Mouse (Mus musculus) intestine, postnatal 0 days (tissue): ENCODE results near the gene Prrt1. TPM values are rescaled to one million over a fixed set of nuclear protein-coding genes. Genes with fewer than 3 reads are reported as not detected.
A peak's percentile ranks its signal among the peaks of the same experiment; 100 is the strongest.

Experiments used
- ATAC-seq: fragments of 200-750 bp; cut with Nextera tagmentation; 2 replicates; pipeline ENCODE4 v1.8.0; 2017; ENCODE audit warnings: mild to moderate bottlenecking, moderate TSS enrichment, moderate library complexity
- H3K27ac ChIP-seq: fragments of 300-500 bp; sonication (generic); 2 replicates; pipeline ENCODE4 v1.5.1; 2014; ENCODE audit warnings: mild to moderate bottlenecking, low read depth, low read length, moderate library complexity
- H3K27me3 ChIP-seq: fragments of 300-500 bp; sonication (generic); replicated peaks from 2 replicates; pipeline ENCODE4 v1.6.1; 2014; ENCODE audit warnings: low read length, mixed read lengths; ENCODE audit not compliant: control insufficient read depth, insufficient read depth
- H3K36me3 ChIP-seq: fragments of 300-500 bp; sonication (generic); 2 replicates; pipeline ENCODE4 v1.6.1; 2014; ENCODE audit warnings: mild to moderate bottlenecking, moderate library complexity; ENCODE audit not compliant: control insufficient read depth, insufficient read depth
- H3K4me1 ChIP-seq: fragments of 300-500 bp; sonication (generic); replicated peaks from 2 replicates; pipeline ENCODE4 v1.6.1; 2014; ENCODE audit warnings: antibody characterized with exemption, low read length, mixed read lengths; ENCODE audit not compliant: control insufficient read depth, insufficient read depth
- H3K4me2 ChIP-seq: fragments of 300-500 bp; sonication (generic); replicated peaks from 2 replicates; pipeline ENCODE4 v1.6.1; 2014; ENCODE audit warnings: low read depth, mild to moderate bottlenecking, moderate library complexity
- H3K4me3 ChIP-seq: fragments of 300-500 bp; sonication (generic); 2 replicates; pipeline ENCODE4 v1.5.1; 2014; ENCODE audit warnings: low read depth, low read length
- H3K9ac ChIP-seq: fragments of 300-500 bp; sonication (generic); 2 replicates; pipeline ENCODE4 v1.6.1; 2014; ENCODE audit warnings: mild to moderate bottlenecking, low read depth, low read length
- H3K9me3 ChIP-seq: fragments of 300-500 bp; sonication (generic); 2 replicates; pipeline ENCODE4 v1.6.1; 2016; ENCODE audit warnings: mixed run types; ENCODE audit not compliant: control insufficient read depth
- CTCF ChIP-seq: sonication (generic); IDR thresholded peaks from 2 replicates; pipeline ENCODE4 v1.5.1; 2016; ENCODE audit warnings: low read depth, mild to moderate bottlenecking, control low read depth, antibody characterized with exemption, moderate library complexity
- WGBS: fragments of 180-500 bp; shearing (Covaris S2); extraction: QIAGEN DNeasy Blood & Tissue Kit; methylation state at CpG from one replicate; pipeline ENCODE4 v1.1.7; 2014; 5-methylcytosine and 5-hydroxymethylcytosine counted together
- polyA plus RNA-seq: library from polyadenylated mRNA; unstranded; fragments of >200 nt; fragmentation: Nextera tagmentation; extraction: Ambion mirVana; gene quantifications from 2 replicates; pipeline ENCODE4 v1.2.1, GENCODE M21; 2015

The Prrt1 gene
- polyA plus RNA-seq, 1 experiment from 2014 or later = 0.47 TPM

DNA sequence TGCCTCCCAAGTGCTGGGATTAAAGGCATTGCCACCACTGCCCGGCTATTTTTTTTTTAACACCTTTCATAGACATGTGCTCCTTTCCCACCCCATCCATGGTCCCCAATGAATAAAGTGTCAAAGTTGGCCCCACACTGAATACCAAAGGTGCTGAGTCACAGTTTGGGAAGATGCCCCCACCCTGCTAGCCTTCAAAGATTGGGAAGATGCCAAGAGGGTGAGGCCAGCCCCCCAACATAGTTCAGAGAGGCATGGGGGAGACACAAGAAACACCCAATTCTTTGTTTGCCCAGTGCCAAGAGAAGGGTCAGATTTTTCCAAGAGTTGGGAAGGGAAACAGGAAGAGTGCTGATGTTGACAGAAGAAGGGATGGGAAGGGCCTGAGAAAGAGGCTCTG, 33.1 kb downstream of the Prrt1 start:
- Histone ChIP-seq H3K4me1 (peaks cover 5% of the 10 kb centered on the region), H3K9me3 (no peaks in the 10 kb centered on the region), H3K27ac (no peak overlapping the region), H3K9ac (no peak overlapping the region), H3K27me3 (peaks cover 7% of the 10 kb centered on the region; the same call in 1 of the 2 replicates), H3K4me3 (no peak overlapping the region), H3K36me3 (no peaks in the 10 kb centered on the region), H3K4me2 (no peak overlapping the region)
- no peak for TF ChIP-seq CTCF
- no peak for ATAC-seq
- WGBS = 93% methylated on average over 1 of the region's 1 CpGs

DNA sequence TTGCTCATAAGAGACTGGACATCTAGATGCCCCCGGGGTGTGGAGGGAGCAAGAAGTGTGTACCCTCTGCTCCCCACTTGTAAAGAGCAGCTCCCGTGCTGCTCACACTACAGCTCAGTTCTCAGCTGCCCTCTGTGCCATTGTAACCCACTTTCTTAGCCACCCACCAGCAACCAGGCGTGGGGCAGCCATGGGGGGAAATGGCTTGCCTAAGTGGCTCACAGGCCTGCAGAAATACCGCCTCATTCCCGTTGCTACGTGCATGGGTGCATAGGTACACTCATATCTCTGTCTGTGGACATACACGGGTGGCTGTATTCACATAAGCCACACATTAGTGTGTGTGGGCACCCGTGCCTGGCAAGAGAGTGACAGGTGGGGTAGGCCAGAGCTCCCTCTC, 33.6 kb downstream of the Prrt1 start:
- Histone ChIP-seq H3K27ac (no peak overlapping the region), H3K9ac (no peak overlapping the region), H3K4me1 (peaks cover 5% of the 10 kb centered on the region), H3K9me3 (no peaks in the 10 kb centered on the region), H3K4me3 (no peak overlapping the region), H3K4me2 (no peak overlapping the region), H3K27me3 (peaks cover 7% of the 10 kb centered on the region; the same call in 1 of the 2 replicates), H3K36me3 (no peaks in the 10 kb centered on the region)
- ATAC-seq = no peak
- 87% methylated on average over 8 of the region's 8 CpGs for WGBS
- TF ChIP-seq CTCF = no peak

DNA sequence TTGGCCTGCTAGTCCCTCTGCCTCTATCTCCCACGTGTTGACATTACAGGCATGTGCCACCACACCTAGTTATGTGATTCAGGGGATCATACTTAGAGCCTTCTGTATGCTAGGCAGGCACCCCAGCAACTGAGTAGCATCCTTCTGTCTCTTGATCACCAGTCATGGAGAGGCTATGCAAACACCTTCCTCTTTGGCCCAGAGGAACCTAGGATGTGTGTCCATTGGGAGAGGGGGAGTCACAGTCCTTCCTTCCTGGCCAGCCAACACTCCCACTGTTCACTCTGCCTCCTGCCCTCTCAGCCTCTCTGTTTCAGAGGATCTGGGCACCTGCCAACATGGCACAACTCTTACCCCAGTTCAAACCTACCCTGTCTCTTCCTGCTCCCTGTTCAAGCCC, 34.2 kb downstream of the Prrt1 start:
- no peak for TF ChIP-seq CTCF
- Histone ChIP-seq H3K27ac (no peak overlapping the region), H3K4me3 (no peak overlapping the region), H3K9ac (no peak overlapping the region), H3K9me3 (no peaks in the 10 kb centered on the region), H3K27me3 (peaks cover 7% of the 10 kb centered on the region; the same call in 1 of the 2 replicates), H3K4me1 (peaks cover 5% of the 10 kb centered on the region), H3K36me3 (no peaks in the 10 kb centered on the region), H3K4me2 (no peak overlapping the region)
- 45% methylated on average over 1 of the region's 1 CpGs for WGBS
- ATAC-seq = no peak

DNA sequence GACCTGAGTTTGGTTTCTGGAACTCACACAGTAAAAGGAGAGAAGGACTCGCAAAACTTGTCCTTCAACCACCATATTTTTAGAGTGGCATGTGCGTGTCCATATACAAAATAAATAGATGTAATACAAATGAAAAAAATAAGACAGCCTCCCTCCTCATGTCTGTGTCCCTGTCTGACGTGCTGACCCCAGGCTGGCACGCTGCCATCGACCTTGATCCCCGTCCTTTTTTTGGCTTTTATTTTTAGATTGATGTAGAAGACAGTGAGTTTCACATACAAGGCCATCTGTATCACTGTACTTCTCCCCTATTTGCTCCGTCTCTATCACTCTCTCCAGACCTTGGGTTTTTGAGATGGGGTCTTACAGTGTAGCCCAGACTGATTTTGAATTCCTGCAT, 35.1 kb downstream of the Prrt1 start:
- Histone ChIP-seq H3K36me3 (no peaks in the 10 kb centered on the region), H3K27me3 (no peaks in the 10 kb centered on the region), H3K4me2 (no peak overlapping the region), H3K27ac (no peak overlapping the region), H3K4me1 (peaks cover 5% of the 10 kb centered on the region), H3K9me3 (no peaks in the 10 kb centered on the region), H3K9ac (no peak overlapping the region), H3K4me3 (no peak overlapping the region)
- no peak for TF ChIP-seq CTCF
- no peak for ATAC-seq
- 74% methylated on average over 7 of the region's 7 CpGs for WGBS

DNA sequence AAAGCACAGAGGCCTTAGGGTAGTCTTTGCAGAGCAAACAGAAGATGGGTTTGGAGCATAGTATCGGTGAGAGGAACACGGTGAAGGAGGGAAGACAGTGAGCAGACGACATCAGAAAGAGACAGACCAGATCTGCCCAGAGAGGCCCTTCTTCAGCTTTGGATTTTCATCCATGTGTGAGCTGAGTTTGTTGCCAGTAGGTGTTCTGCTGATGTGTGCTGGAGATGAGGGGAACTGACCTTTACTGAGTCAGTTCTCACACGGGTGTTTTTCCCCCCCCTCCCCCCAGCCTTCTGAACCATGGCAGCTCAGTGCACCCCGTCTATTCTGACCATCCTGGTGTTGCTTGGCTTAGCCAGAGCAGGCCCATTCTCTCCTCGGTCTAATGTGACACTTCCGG, 40.9 kb downstream of the Prrt1 start, which contains the start of gene Tnxb:
Tnxb (plus strand) TSS at position 301 of the 400 bp plus-strand sequence.
- H3K9ac ChIP-seq = no peak within 1 kb of the TSS
- no peaks in the 10 kb centered on the region for H3K9me3 ChIP-seq
- H3K4me1 ChIP-seq = no peaks in the 10 kb centered on the region
- peaks cover 53% of the 10 kb centered on the region for H3K27me3 ChIP-seq
- 59% methylated on average over 7 of the region's 7 CpGs for WGBS
- peak within 1 kb of the TSS; percentile 41 for H3K4me2 ChIP-seq
- ATAC-seq = no peak
- no peak within 1 kb of the TSS for H3K27ac ChIP-seq
- no peak for TF ChIP-seq CTCF
- peak within 1 kb of the TSS; percentile 20 for H3K4me3 ChIP-seq
- peaks cover 7% of the 10 kb centered on the region; the same call in 1 of the 2 replicates for H3K36me3 ChIP-seq

DNA sequence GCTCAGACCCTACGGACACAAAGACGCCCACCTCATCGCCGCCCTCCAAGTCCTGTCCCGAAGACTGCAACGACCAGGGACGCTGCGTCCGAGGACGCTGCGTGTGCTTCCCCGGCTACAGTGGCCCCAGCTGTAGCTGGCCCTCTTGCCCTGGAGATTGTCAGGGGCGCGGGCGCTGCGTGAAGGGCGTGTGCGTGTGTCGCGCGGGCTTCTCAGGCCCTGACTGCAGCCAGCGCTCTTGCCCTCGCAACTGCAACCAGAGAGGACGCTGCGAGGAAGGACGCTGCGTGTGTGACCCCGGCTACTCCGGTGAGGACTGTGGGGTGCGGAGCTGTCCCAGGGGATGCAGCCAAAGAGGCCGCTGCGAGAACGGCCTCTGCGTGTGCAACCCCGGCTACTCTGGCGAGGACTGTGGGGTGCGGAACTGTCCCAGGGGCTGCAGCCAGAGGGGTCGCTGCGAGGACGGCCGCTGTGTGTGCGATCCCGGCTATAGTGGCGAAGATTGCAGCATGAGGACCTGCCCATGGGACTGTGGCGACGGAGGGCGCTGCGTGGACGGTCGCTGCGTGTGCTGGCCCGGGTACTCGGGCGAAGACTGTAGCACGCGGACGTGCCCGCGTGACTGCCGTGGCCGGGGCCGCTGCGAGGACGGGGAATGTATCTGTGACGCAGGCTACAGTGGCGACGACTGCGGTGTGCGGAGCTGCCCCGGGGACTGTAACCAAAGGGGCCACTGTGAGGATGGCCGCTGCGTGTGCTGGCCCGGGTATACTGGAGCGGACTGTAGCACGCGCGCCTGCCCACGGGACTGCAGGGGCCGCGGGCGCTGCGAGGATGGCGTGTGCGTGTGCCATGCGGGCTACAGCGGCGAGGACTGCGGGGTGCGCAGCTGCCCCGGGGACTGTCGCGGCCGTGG, 42.1 kb downstream of the Prrt1 start:
- peak; percentile 50 for TF ChIP-seq CTCF
- Histone ChIP-seq H3K9me3 (no peaks in the 10 kb centered on the region), H3K27me3 (peaks cover 53% of the 10 kb centered on the region)

More for the DNA sequence above, 42.1 kb downstream of the Prrt1 start:
- ATAC-seq = no peak
- Histone ChIP-seq H3K9ac (no peak overlapping the region), H3K36me3 (peaks cover 7% of the 10 kb centered on the region; the same call in 1 of the 2 replicates), H3K4me2 (peak overlapping the region; percentile 41), H3K27ac (no peak overlapping the region), H3K4me3 (peak overlapping the region; percentile 20), H3K4me1 (no peaks in the 10 kb centered on the region)
- WGBS = 12% methylated on average over 87 of the region's 93 CpGs
